Mouse (Mus musculus) liver, adult (tissue): Measurements from ENCODE around the gene Sult6b2.

Source experiments
- GATA4 ChIP-seq: IDR thresholded peaks from 2 replicates; pipeline ENCODE4 v1.6.1; 2014; ENCODE audit warnings: mild to moderate bottlenecking, low read length; ENCODE audit not compliant: insufficient replicate concordance

The Sult6b2 gene

DNA sequence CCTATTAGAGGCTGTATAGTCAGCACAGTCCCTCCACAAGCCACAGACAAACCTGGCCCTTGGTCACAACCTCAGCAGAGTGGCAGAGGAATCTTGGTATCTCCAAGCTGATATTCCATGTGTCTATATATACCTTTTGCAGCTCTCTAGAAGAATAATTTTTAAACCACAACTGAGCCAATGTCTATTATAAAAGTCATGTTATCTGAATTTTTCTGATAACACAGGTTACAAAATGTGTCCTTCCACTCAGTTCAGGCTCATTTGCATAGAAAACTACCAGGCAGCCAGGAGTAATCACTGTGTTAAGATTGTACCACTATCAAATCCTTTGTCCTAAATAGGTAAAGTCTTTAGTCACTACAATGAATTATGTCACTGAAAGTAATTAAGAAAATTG lies at the start of gene Sult6b2:
TSS of gene Sult6b2 (minus strand) at position 101 of the 400 bp plus-strand sequence.
- TF ChIP-seq GATA4, result no peak

DNA sequence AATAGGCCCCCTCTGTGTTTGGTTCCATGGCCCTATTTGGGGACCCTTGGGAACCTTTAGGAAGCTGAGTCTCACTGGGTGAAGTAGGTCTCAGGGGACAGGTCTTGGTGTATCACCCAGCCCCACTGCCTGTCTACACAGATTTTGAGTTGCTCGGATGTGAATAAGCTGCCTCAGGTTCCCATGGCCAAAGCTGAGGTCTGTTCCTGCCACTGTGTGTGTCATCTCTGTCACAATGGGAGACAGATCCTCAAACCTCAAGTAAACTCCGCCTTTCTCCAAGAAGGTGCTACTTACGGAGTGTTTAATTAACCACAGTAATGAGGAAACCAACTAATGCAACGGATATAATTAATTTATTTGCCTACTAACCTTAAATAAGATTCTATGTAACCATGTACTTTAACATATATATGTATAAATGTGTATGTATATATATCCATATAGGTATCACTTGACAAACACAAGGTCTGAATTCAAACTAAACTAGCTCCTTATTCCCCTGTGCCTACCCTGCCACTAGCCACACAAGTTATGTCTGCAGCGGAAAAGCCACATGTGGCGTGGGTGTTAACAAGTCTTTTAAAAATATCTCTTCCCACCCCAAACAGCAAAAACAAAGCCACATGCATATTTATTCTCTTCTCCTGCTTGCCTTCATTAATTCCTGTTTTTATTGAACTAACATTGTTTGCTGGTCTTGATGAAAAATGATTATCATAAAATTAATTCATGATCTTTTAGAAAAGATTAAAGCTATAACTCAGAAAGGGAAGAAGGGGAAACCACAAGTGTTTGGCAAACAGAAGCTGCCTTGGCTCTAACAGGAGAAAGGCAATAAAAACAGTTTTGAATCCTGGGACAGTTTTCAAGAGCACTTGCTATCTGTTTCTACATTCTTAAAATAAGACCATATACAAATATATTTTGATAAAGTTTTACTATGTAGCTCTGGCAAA lies 48.4 kb upstream of the Sult6b2 start:
- TF ChIP-seq GATA4, result no peak

DNA sequence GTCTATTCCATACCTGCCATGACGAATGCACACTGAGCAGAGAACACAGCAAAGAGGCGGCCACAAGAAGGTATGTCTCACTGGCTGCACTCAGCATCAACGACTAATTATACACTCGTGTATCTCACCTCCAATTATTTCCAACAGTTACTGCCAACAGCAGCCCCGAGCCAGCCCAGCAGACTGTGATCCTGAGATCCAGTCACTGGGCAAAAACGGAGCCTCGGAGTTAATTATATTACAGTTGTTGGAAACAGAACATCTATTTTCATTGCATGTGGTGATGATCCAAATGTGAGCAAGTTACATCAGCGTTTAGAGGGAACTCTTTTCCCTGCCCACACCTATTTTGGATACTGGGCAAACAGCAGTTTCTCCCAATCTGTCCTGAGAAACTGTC lies 46.1 kb upstream of the Sult6b2 start:
- TF ChIP-seq GATA4, result no peak

DNA sequence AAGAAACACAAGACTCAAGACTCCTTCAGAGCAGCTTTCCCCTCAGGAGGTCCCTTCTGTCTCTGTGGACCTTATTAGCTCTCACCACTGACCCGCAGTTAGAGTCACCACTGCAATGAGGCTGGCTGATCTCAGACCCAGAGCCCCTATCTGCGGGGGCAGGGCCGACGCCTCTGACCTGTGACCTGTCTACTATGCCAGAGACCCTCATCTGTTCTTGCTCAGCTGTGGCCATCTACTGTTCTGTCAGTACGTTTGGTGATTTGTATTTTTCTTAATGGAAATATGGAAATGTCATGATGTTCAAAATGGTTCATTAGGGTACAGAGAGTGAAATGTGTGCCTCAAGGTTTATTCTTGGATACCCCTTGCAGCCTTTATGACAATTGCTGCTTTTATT lies 45.0 kb upstream of the Sult6b2 start:
- TF ChIP-seq GATA4, result no peak

DNA sequence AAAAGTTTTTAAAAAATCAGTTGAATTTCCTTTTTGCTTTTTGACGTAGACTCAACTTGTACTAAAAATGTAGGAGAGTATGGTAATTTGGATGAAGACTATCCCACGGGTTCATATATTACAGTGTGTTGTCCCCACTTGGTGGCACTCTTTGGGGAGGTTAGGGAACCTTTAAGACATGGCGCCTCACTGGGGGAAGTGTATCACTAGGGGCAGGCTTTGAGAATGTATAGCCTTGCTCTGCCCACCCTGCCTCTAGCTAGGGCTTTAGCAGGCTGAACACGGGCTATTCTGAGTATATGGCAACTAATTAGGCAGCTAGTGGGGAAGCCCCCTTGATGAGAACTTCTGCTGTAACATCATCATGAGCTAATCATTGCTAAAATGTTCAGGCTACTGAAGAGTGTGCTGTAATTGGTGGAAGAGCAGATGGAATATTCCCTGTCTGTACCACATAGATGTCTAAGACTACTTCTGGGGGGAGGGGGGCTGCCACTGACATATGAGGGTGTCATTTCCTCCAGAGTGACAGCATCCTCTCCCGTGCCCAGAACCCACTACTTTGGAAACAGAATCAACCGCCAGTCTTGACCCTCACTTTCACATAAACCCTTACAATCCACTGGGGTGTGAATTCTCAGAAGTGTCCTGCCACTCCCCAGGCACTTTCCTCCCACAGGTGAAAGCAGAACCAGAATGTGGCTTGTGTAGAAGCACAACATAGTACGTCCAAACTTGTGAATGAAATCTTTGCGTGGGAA lies 43.8 kb upstream of the Sult6b2 start:
- no peak for TF ChIP-seq GATA4

DNA sequence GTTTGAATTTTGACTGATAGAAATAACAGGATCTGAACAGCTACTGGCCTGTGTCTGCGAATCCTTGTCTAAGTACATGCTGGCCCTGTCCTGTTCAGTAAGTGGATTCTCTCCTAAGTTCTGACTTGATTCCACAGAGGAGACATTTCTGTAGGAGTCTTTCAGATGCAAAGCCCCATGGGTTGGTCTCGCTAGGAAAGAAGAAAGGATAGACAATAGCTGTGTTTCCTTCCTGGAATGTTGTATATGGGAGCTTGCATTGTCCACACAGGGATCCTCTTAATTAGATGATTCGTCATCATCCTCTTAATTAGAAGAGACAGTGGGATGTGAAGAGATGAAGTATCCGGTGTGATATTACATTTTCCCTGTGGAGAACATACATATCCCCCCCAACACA lies 42.6 kb upstream of the Sult6b2 start:
- no peak for TF ChIP-seq GATA4

DNA sequence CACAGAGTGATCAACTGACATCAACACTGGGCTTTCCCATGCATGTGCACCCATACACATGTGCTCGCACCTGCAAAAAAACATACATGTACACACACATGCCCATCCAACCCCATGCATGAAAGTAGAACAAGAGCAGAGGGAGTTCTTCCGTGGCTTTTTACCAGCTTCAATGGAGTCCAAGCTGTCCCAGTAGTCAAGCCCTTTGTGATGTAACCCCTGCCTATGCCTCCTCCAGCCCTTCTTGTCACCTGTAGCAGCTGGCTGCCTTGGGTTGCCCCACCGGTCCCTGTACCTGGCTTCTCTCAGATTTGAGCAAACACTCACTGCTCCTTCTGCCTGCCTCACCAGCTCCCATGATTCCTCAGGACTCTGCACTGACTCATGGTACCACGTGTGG lies 40.8 kb upstream of the Sult6b2 start:
- no peak for TF ChIP-seq GATA4

DNA sequence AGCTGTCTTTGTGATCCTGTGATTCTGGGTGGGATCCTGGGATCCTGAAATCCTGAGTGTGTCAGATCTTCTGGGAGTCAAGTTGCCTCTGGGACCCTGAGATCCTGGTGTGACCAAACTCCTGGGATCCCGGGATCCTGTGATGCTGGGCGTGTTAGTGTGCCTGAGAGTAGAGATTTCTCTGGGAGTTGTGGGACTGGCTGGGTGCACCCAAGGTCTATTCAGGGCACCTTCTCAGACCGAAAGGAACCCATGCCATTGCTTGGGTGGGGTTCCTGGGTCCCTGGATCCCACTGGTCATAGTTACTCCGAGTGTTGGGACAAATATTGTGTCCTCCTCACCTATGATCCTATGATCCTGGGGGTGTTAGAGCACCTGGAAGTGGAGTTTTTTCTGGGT lies 39.8 kb upstream of the Sult6b2 start:
- TF ChIP-seq GATA4, result no peak

DNA sequence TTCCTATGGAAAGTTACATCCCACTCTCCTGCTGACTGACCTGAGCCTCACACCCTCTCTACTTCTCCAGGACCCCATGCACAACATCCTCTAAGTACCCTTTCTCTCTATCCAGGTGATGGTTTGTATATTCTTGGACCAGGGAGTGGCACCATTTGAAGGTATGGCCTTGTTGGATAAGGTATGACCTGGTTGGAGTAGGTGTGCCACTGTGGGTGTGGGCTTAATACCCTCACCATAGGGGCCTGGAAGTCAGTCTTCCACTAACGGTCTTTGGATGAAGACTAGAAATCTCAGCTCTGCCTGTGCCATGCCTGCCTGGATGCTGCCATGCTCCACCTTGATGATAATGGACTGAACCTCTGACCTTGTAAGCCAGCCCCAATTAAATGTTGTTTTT lies 34.2 kb upstream of the Sult6b2 start:
- TF ChIP-seq GATA4, result no peak

DNA sequence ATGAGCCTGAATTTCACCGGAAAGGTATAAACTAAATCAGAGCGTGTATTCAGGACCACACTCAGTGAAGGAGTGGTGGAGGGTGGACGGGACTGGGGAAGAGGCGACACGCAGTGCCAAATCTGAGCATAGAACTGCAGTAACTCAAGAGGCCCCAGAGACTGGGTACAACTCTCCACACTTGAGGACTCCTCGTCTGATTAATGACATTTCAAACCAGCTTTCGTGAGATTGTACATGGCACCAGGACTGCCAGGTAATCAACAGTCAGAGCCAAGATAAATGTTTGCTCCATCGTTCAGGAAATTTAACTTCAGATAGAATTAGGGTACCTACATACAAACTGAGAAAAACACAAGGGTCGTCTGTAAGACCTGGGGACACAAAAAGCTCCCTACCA lies 33.0 kb upstream of the Sult6b2 start:
- TF ChIP-seq GATA4, result no peak

DNA sequence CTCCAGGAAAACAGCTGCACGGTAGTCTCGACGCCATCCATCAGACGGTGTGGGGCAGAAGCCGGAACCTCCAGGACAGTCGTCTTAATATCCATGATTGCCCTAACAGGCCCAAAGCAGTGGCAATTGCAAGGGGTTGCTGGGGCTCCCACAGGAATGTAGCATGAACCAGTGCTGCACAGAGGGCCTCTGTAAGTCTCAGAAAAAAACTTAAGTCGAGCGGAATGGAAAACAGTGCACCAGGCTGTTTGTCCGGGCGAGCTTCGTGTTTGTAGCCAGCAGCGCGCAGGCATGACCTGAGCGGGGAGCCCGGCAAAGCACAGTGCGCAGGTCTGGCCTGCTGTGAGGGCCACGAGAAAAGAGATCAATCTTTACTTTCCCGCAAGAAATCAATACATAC lies 31.4 kb upstream of the Sult6b2 start:
- no peak for TF ChIP-seq GATA4

DNA sequence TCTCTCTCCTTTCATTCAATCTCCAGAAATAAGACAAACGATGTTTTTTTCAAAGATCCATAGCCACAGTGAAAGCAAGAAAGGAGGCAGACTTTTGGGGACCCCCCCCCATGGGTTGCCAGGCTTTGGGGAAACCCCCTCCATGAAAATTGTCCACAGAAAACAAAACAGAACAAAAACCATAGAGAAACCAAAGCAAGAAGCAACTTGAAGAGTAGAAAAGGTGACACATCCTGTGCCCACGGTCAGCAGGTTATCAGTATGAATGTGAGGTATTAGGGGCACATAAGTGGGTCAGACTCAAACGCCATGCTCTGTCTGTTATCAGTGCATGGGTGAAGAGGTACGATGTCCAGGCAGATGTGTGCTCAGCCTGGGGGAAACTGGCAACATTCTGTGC lies 30.6 kb upstream of the Sult6b2 start:
- no peak for TF ChIP-seq GATA4

DNA sequence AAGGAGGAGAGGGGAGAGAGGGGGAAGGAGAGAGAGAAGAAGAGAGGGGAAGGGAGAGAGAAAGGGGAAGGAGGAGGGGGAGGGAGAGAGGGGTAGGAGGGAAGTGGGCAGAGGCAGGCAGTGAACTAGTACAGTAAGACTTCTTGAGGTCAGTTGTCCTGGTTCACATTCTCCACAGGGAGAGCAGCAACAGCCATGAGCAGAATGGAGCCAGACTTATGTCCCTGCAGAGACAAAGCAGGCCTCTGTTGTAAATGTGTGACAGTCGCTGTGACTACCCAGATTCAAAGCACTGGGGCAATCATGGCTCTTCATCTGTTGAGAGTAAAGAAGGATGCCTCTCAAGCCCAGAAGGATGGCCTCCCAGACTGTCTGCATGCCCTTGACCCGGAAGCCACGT lies 27.4 kb upstream of the Sult6b2 start:
- no peak for TF ChIP-seq GATA4

DNA sequence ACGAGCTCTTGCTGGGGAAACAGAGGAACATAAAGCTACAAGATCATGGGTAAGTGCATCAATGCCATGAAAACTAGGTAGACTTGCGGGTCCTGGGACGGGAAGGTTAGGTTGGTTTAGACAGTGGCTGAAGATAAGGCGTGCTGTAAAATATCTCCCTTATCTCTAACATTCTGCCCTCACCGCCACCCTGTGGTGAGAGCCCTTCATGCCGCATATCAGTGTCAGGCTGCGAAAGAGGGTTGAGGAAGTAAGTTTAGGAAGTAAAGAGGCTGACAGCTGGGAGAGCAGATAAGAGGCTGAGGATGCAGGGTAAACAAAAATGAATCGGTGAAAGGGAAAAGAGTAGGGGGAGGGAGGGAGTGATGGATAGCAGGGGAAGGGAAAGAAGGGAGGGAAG lies 26.9 kb upstream of the Sult6b2 start:
- no peak for TF ChIP-seq GATA4

DNA sequence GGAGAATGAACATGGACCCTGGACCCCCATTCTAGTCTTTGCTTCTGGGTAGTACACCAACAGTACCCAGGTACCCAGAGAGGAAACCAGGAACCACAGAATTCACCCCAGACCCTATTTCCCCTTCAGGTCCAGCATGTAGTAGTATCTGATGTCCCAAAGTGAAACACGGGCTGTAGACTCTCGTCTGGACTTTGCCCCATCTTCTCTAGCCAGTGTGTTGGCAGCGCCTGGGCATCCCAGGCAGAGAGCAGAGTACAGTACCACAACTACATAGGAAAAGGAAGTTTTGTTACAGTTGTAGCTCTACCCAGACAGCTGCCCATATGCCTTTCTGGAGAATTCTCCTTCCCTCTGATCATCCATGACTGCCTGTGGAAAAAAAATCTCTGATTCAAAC lies 25.9 kb upstream of the Sult6b2 start:
- TF ChIP-seq GATA4, result no peak

DNA sequence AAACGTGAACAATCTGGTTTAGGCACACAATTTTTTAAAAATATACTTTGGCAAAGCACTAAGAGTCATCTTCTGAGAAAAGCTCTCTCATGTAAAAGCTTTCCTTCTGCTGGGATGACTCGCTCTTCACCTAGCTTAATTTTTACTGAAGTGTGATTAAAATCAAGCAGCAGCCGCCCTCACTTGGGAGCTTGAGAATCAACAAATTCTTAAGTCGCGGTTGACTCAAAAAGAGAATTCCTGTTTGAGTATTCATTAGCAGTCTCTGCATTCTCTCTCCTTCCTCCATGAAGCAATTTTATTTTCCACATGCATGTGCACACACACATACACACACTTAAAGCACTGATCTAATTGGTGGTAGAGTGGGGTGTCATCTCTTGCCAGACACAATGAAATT lies 21.1 kb upstream of the Sult6b2 start:
- TF ChIP-seq GATA4, result no peak
